Mouse (Mus musculus) spleen, adult 2 months (tissue): ENCODE measurements around the gene Chil1. TPM values are rescaled to one million over a fixed set of nuclear protein-coding genes. Genes with fewer than 3 reads are reported as not detected.

Source experiments
- DNase-seq, 2 experiments: peaks; one replicate each; pipeline versions ENCODE4 v3.0.0 to v3.0.0-alpha.2; 2012 to 2021; ENCODE audit warnings: low spot score in 2 of 2, low read depth in 1 of 2
- H3K27ac ChIP-seq: fragments of 200-500 bp; 2 replicates; pipeline ENCODE4 v1.5.1; 2012; ENCODE audit warnings: low read length, inconsistent platforms; ENCODE audit not compliant: insufficient read depth
- H3K27me3 ChIP-seq: fragments of 200-500 bp; 2 replicates; pipeline ENCODE4 v1.6.1; 2012; ENCODE audit warnings: mild to moderate bottlenecking, moderate library complexity, low read length, inconsistent platforms; ENCODE audit not compliant: control insufficient read depth, insufficient read depth
- H3K36me3 ChIP-seq: fragments of 200-500 bp; 2 replicates; pipeline ENCODE4 v1.6.1; 2012; ENCODE audit warnings: mild to moderate bottlenecking, low read length, inconsistent platforms; ENCODE audit not compliant: control insufficient read depth, insufficient read depth
- H3K4me1 ChIP-seq: fragments of 200-500 bp; 2 replicates; pipeline ENCODE4 v1.6.1; 2011; ENCODE audit warnings: inconsistent platforms; ENCODE audit not compliant: control insufficient read depth, insufficient read depth, insufficient read length
- H3K4me3 ChIP-seq: fragments of 200-500 bp; 2 replicates; pipeline ENCODE4 v1.5.1; 2011; ENCODE audit warnings: mild to moderate bottlenecking, inconsistent platforms; ENCODE audit not compliant: insufficient read depth, insufficient read length; ENCODE audit errors: extremely low read depth
- CTCF ChIP-seq: fragments of 200-500 bp; IDR thresholded peaks from 2 replicates; pipeline ENCODE4 v1.5.1; 2011; ENCODE audit warnings: mild to moderate bottlenecking, inconsistent platforms; ENCODE audit not compliant: insufficient read depth, insufficient read length, insufficient replicate concordance; ENCODE audit errors: extremely low read depth
- POLR2A ChIP-seq: fragments of 200-500 bp; IDR thresholded peaks from 2 replicates; pipeline ENCODE4 v1.6.1; 2011; ENCODE audit warnings: low read depth, low read length, inconsistent platforms
- WGBS: fragments of 180-500 bp; shearing (Covaris S2); methylation state at CpG from one replicate; pipeline ENCODE4 v1.1.7; 2018; 5-methylcytosine and 5-hydroxymethylcytosine counted together
- polyA plus RNA-seq: library from polyadenylated mRNA; depleted of rRNA; stranded (reverse); fragments of >200 nt; gene quantifications from 2 replicates; pipeline ENCODE4 v1.2.3, GENCODE M21; 2012

Gene Chil1
- polyA plus RNA-seq, 1 experiment = 3.3 TPM

GRCm38 (mm10) chr1:134191192-134191591, 9.2 kb downstream of the Chil1 start:
- no peaks in the 10 kb centered on the region for H3K36me3 ChIP-seq
- peaks cover 7% of the 10 kb centered on the region; the same call in 1 of the 2 replicates for H3K4me1 ChIP-seq
- TF ChIP-seq CTCF = no peak
- no peak for TF ChIP-seq POLR2A
- H3K27me3 ChIP-seq = no peaks in the 10 kb centered on the region
- 91% methylated on average over 5 of the region's 5 CpGs for WGBS
- DNase-seq = no peak
- no peak overlapping the region for H3K4me3 ChIP-seq
- H3K27ac ChIP-seq = no peak overlapping the region

GRCm38 (mm10) chr1:134192024-134192423, 10.0 kb downstream of the Chil1 start:
- 74% methylated on average over 4 of the region's 4 CpGs for WGBS
- H3K36me3 ChIP-seq = no peaks in the 10 kb centered on the region
- no peak overlapping the region for H3K4me3 ChIP-seq
- TF ChIP-seq CTCF = no peak
- no peak for TF ChIP-seq POLR2A
- H3K4me1 ChIP-seq = peaks cover 8% of the 10 kb centered on the region; the same call in 1 of the 2 replicates
- no peak overlapping the region for H3K27ac ChIP-seq
- no peak for DNase-seq
- H3K27me3 ChIP-seq = no peaks in the 10 kb centered on the region

GRCm38 (mm10) chr1:134193126-134193525, 11.2 kb downstream of the Chil1 start, which contains the start of gene Mybph:
TSS of gene Mybph (plus strand) at chr1:134193448.
- Histone ChIP-seq H3K27ac (no peak within 1 kb of the TSS), H3K4me3 (no peak within 1 kb of the TSS), H3K4me1 (peaks cover 8% of the 10 kb centered on the region; the same call in 1 of the 2 replicates), H3K36me3 (no peaks in the 10 kb centered on the region), H3K27me3 (no peaks in the 10 kb centered on the region)
- WGBS = 44% methylated on average over 1 of the region's 1 CpGs
- DNase-seq = no peak
- no peak for TF ChIP-seq POLR2A
- TF ChIP-seq CTCF = no peak

- 74% methylated on average over 7 of the region's 7 CpGs for WGBS
- no peaks in the 10 kb centered on the region for H3K36me3 ChIP-seq
- no peak overlapping the region for H3K27ac ChIP-seq
- DNase-seq = no peak
- no peaks in the 10 kb centered on the region for H3K27me3 ChIP-seq
- H3K4me3 ChIP-seq = no peak overlapping the region
- TF ChIP-seq POLR2A = no peak
- no peak for TF ChIP-seq CTCF
- peaks cover 8% of the 10 kb centered on the region; the same call in 1 of the 2 replicates for H3K4me1 ChIP-seq
Measured at GRCm38 (mm10) chr1:134193674-134194197, 11.8 kb downstream of the Chil1 start.

GRCm38 (mm10) chr1:134194298-134195022, 12.5 kb downstream of the Chil1 start:
- TF ChIP-seq POLR2A = no peak
- TF ChIP-seq CTCF = no peak
- H3K4me3 ChIP-seq = no peak overlapping the region
- no peak overlapping the region for H3K27ac ChIP-seq
- no peaks in the 10 kb centered on the region for H3K36me3 ChIP-seq
- H3K27me3 ChIP-seq = no peaks in the 10 kb centered on the region
- WGBS = 68% methylated on average over 16 of the region's 16 CpGs
- no peak for DNase-seq
- H3K4me1 ChIP-seq = peaks cover 8% of the 10 kb centered on the region; the same call in 1 of the 2 replicates

GRCm38 (mm10) chr1:134195117-134195516, 13.1 kb downstream of the Chil1 start:
- H3K4me3 ChIP-seq = no peak overlapping the region
- no peaks in the 10 kb centered on the region for H3K36me3 ChIP-seq
- H3K27me3 ChIP-seq = no peaks in the 10 kb centered on the region
- TF ChIP-seq POLR2A (no peak), CTCF (no peak)
- WGBS = 43% methylated on average over 2 of the region's 2 CpGs
- H3K27ac ChIP-seq = no peak overlapping the region
- no peak for DNase-seq
- peaks cover 8% of the 10 kb centered on the region; the same call in 1 of the 2 replicates for H3K4me1 ChIP-seq

- H3K4me3 ChIP-seq = no peak overlapping the region
- no peaks in the 10 kb centered on the region for H3K36me3 ChIP-seq
- TF ChIP-seq POLR2A (no peak), CTCF (no peak)
- no peaks in the 10 kb centered on the region for H3K27me3 ChIP-seq
- WGBS = 15% methylated on average over 3 of the region's 3 CpGs
- peaks cover 8% of the 10 kb centered on the region; the same call in 1 of the 2 replicates for H3K4me1 ChIP-seq
- no peak overlapping the region for H3K27ac ChIP-seq
- no peak for DNase-seq
Measured at GRCm38 (mm10) chr1:134195571-134195970, 13.6 kb downstream of the Chil1 start.
